Mouse (Mus musculus) cerebellum, adult 2 months (tissue): ENCODE data around the gene Ube2d1.

Experiments used
- CTCF ChIP-seq: fragments of 200-500 bp; IDR thresholded peaks from 2 replicates; pipeline ENCODE4 v1.5.1; 2011; ENCODE audit warnings: low read depth, mild to moderate bottlenecking, control low read depth, low read length, moderate library complexity, borderline replicate concordance; ENCODE audit not compliant: insufficient read depth
- POLR2A ChIP-seq: fragments of 200-500 bp; IDR thresholded peaks from 2 replicates; pipeline ENCODE4 v1.6.1; 2011; ENCODE audit warnings: low read length, control low read depth, borderline replicate concordance; ENCODE audit not compliant: insufficient read depth

GRCm38 (mm10) chr10:71265067-71265466 is 20.0 kb downstream of the Ube2d1 start:
- TF ChIP-seq CTCF (no peak), POLR2A (no peak)
